Mouse (Mus musculus): ENCODE data around the gene Zfp385b. TPM values are rescaled to one million over a fixed set of nuclear protein-coding genes. Genes with fewer than 3 reads are reported as not detected.

Zfp385b gene
- polyA plus RNA-seq, 1 experiment from 2014 or later: 7.7 TPM

GRCm38 (mm10) chr2:77742359-77742758 lies 77.1 kb downstream of the Zfp385b start:
- Histone ChIP-seq H3K9ac (no peak overlapping the region), H3K27ac (no peak overlapping the region), H3K9me3 (no peaks in the 10 kb centered on the region), H3K36me3 (no peaks in the 10 kb centered on the region), H3K4me2 (replicated peaks) (no peak overlapping the region), H3K4me1 (no peaks in the 10 kb centered on the region), H3K27me3 (no peaks in the 10 kb centered on the region), H3K4me3 (no peak overlapping the region)
- no peak for ATAC-seq (ENCODE audit: low FRiP score, low read depth)
- 69% methylated on average over 4 of the region's 4 CpGs for WGBS

DNA sequence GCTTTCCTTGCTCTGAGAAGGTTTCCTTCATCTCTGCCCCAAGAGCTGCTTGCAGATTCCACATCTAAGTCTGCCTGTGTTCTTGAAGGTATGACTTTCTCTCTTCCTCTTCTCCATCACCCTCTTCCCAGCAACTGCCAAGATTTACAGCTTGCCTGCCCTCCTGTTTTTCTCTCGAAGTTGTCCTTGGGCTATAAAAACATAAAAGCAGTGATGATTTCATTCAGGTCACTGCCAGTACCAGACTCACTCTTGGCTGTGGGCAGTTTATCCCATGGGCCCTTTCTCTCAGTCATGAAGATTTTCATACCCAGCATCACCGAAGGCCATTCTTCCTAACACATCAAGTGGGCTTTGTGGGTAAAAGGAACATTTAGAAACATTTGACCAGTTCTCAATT lies 89.2 kb downstream of the Zfp385b start:
- ATAC-seq (ENCODE audit: low FRiP score, low read depth): no peak
- H3K9ac ChIP-seq: no peak overlapping the region
- no peak overlapping the region for H3K27ac ChIP-seq

GRCm38 (mm10) chr2:77726798-77727197 lies 92.6 kb downstream of the Zfp385b start:
- H3K36me3 ChIP-seq: no peaks in the 10 kb centered on the region
- H3K9ac ChIP-seq: no peak overlapping the region
- no peak overlapping the region for H3K4me3 ChIP-seq
- 81% methylated on average over 7 of the region's 7 CpGs for WGBS
- no peaks in the 10 kb centered on the region for H3K9me3 ChIP-seq
- no peaks in the 10 kb centered on the region for H3K4me1 ChIP-seq
- no peak for ATAC-seq (ENCODE audit: low FRiP score, low read depth)
- no peak overlapping the region for H3K27ac ChIP-seq
- H3K27me3 ChIP-seq: no peaks in the 10 kb centered on the region
- H3K4me2 ChIP-seq (replicated peaks): no peak overlapping the region

More for the DNA sequence above, 89.2 kb downstream of the Zfp385b start:
- Histone ChIP-seq H3K4me2 (replicated peaks) (no peak overlapping the region), H3K4me3 (no peak overlapping the region), H3K4me1 (no peaks in the 10 kb centered on the region), H3K27me3 (no peaks in the 10 kb centered on the region), H3K9me3 (no peaks in the 10 kb centered on the region), H3K36me3 (no peaks in the 10 kb centered on the region)
- 48% methylated on average over 2 of the region's 2 CpGs for WGBS

GRCm38 (mm10) chr2:77720806-77721205 lies 98.6 kb downstream of the Zfp385b start:
- H3K4me3 ChIP-seq: no peak overlapping the region
- ATAC-seq (ENCODE audit: low FRiP score, low read depth): no peak
- no peaks in the 10 kb centered on the region for H3K9me3 ChIP-seq
- H3K9ac ChIP-seq: no peak overlapping the region
- no peaks in the 10 kb centered on the region for H3K4me1 ChIP-seq
- no peaks in the 10 kb centered on the region for H3K36me3 ChIP-seq
- H3K4me2 ChIP-seq (replicated peaks): no peak overlapping the region
- H3K27me3 ChIP-seq: no peaks in the 10 kb centered on the region
- 86% methylated on average over 4 of the region's 4 CpGs for WGBS
- H3K27ac ChIP-seq: no peak overlapping the region

- ATAC-seq (ENCODE audit: low FRiP score, low read depth): no peak
- 78% methylated on average over 3 of the region's 3 CpGs for WGBS
- Histone ChIP-seq H3K9ac (no peak overlapping the region), H3K27ac (no peak overlapping the region), H3K9me3 (no peaks in the 10 kb centered on the region), H3K36me3 (no peaks in the 10 kb centered on the region), H3K4me3 (no peak overlapping the region), H3K4me1 (no peaks in the 10 kb centered on the region), H3K27me3 (no peaks in the 10 kb centered on the region), H3K4me2 (replicated peaks) (no peak overlapping the region)
Observed at GRCm38 (mm10) chr2:77716367-77716766, 103.1 kb downstream of the Zfp385b start.

DNA sequence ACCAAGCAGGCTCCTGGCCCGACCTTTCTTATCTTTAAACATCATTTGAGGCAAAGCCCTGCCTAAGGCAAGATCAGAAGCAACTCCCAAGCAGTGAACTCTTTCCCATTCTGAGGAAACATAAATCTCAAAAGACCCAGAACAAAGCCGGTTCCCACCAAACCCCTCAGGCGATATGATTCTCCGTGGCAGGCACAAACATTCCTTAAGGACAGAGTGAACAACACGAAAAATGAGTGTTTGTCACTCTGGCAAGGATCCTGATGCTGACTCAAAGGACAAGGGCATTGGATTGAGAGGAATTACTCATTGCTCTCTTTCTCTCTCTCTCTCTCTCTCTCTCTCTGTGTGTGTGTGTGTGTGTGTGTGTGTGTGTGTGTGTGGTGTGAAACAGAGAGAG lies 105.6 kb downstream of the Zfp385b start:
- Histone ChIP-seq H3K4me2 (replicated peaks) (no peak overlapping the region), H3K4me1 (0 out of 2 replicates have a peak, but pooled peaks cover 3% of the 10 kb centered on the region), H3K4me3 (no peak overlapping the region), H3K9me3 (no peaks in the 10 kb centered on the region), H3K36me3 (no peaks in the 10 kb centered on the region), H3K9ac (no peak overlapping the region), H3K27me3 (no peaks in the 10 kb centered on the region), H3K27ac (no peak overlapping the region)
- no peak for ATAC-seq (ENCODE audit: low FRiP score, low read depth)
- 46% methylated on average over 5 of the region's 5 CpGs for WGBS

DNA sequence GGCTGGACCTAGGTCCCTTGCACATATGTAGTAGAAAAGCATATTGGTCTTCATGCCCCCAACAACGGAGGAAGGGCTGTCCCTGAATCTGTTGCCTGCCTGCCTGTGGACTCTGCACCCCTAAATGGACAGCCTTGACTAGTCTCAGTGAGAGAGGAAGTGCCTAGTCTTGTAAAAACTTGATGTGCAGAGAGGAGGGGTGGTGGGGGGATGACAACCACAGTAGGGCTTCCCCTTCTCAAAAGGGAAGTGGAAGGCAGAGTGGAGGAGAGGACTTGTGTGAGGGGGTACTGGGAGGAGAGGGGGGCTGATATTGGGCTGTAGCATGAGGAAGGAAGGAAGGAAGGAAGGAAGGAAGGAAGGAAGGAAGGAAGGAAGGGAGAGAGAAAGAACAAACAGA lies 107.7 kb downstream of the Zfp385b start:
- no peak overlapping the region for H3K4me2 ChIP-seq (replicated peaks)
- H3K4me3 ChIP-seq: no peak overlapping the region
- no peak overlapping the region for H3K27ac ChIP-seq
- H3K9ac ChIP-seq: no peak overlapping the region
- 0 out of 2 replicates have a peak, but pooled peaks cover 3% of the 10 kb centered on the region for H3K4me1 ChIP-seq
- 68% methylated on average over 1 of the region's 1 CpGs for WGBS
- H3K9me3 ChIP-seq: no peaks in the 10 kb centered on the region
- no peak for ATAC-seq (ENCODE audit: low FRiP score, low read depth)
- H3K27me3 ChIP-seq: no peaks in the 10 kb centered on the region
- H3K36me3 ChIP-seq: no peaks in the 10 kb centered on the region

- H3K27ac ChIP-seq: no peak overlapping the region
- 0 out of 2 replicates have a peak, but pooled peaks cover 3% of the 10 kb centered on the region for H3K4me1 ChIP-seq
- H3K4me2 ChIP-seq (replicated peaks): peak overlapping the region; percentile 48
- WGBS: 29% methylated on average over 7 of the region's 7 CpGs
- H3K27me3 ChIP-seq: no peaks in the 10 kb centered on the region
- H3K9me3 ChIP-seq: no peaks in the 10 kb centered on the region
- no peak overlapping the region for H3K9ac ChIP-seq
- ATAC-seq (ENCODE audit: low FRiP score, low read depth): no peak
- H3K36me3 ChIP-seq: no peaks in the 10 kb centered on the region
- no peak overlapping the region for H3K4me3 ChIP-seq
Observed at GRCm38 (mm10) chr2:77709206-77709794, 110.1 kb downstream of the Zfp385b start.

DNA sequence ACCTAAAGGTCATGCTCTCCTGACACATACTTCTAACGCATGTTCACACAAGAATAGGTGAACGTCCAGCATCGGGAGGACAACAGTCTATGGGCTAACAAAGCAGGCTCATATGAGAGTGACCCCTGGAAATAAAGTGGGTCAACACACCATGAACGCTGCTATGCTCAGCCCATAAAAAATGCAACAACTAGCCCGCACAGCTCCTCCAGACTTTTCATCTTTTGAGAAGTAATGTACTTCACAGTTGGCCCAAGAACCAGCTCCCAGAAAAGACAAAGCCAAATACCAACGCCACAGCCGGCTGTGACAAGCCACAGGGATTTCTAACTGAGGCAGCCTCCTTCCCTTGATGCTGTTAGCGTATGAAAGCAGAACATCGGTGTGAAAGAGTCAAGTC lies 112.3 kb downstream of the Zfp385b start:
- Histone ChIP-seq H3K27me3 (peaks cover 5% of the 10 kb centered on the region; the same call in 1 of the 2 replicates), H3K4me3 (no peak overlapping the region), H3K27ac (no peak overlapping the region), H3K4me1 (0 out of 2 replicates have a peak, but pooled peaks cover 3% of the 10 kb centered on the region), H3K36me3 (no peaks in the 10 kb centered on the region), H3K9me3 (no peaks in the 10 kb centered on the region), H3K9ac (no peak overlapping the region), H3K4me2 (replicated peaks) (no peak overlapping the region)
- 44% methylated on average over 9 of the region's 9 CpGs for WGBS
- ATAC-seq (ENCODE audit: low FRiP score, low read depth): no peak

DNA sequence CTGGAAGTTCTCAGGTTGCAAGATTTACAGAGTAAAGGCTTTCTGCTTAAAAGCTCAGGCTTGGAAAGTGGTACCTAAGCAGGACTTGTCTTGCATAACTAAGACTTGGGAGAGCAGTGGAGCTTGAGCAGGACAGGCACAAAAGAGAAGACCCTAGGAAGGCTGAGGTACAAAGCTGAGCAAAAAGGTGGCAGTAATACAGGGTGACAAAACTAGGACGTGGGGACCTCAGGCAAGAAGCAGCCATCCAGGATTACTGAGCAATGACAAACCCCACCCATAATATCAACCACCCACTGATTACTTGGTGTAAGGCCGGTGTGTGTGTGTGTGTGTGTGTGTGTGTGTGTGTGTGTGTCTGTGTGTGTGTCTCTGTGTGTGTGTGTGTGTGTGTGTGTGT lies 114.0 kb downstream of the Zfp385b start:
- H3K9me3 ChIP-seq: no peaks in the 10 kb centered on the region
- no peak overlapping the region for H3K9ac ChIP-seq
- no peak overlapping the region for H3K27ac ChIP-seq
- H3K27me3 ChIP-seq: peaks cover 5% of the 10 kb centered on the region; the same call in 1 of the 2 replicates
- 0 out of 2 replicates have a peak, but pooled peaks cover 3% of the 10 kb centered on the region for H3K4me1 ChIP-seq
- WGBS: 72% methylated on average over 2 of the region's 2 CpGs
- H3K4me2 ChIP-seq (replicated peaks): no peak overlapping the region
- no peaks in the 10 kb centered on the region for H3K36me3 ChIP-seq
- ATAC-seq (ENCODE audit: low FRiP score, low read depth): no peak
- no peak overlapping the region for H3K4me3 ChIP-seq

DNA sequence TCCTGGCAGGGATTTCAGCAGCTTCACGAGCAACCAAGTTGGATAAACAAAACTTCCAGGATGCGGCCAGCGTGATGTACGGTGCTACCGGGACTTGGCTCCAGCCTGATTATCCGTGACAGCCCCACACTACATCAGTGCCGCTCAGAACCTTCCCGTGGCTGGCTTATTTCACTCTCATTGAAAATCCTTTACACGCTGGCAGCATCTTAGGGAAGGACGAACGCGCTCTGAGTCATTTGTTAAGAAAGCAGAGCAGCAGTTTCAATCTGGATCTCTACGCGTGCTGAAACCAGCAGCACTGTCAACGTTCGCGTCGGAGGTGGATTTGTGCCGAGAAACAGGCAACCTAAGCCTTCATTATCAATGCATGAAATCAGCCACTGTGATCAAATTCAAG lies 116.4 kb downstream of the Zfp385b start:
- ATAC-seq (ENCODE audit: low FRiP score, low read depth): no peak
- peaks cover 5% of the 10 kb centered on the region; the same call in 1 of the 2 replicates for H3K27me3 ChIP-seq
- no peaks in the 10 kb centered on the region for H3K36me3 ChIP-seq
- no peak overlapping the region for H3K27ac ChIP-seq
- peaks cover 4% of the 10 kb centered on the region; the same call in 1 of the 2 replicates for H3K4me1 ChIP-seq
- 53% methylated on average over 19 of the region's 19 CpGs for WGBS
- H3K4me2 ChIP-seq (replicated peaks): peak overlapping the region; percentile 48
- H3K4me3 ChIP-seq: peak overlapping the region; percentile 20
- H3K9ac ChIP-seq: no peak overlapping the region
- H3K9me3 ChIP-seq: no peaks in the 10 kb centered on the region

DNA sequence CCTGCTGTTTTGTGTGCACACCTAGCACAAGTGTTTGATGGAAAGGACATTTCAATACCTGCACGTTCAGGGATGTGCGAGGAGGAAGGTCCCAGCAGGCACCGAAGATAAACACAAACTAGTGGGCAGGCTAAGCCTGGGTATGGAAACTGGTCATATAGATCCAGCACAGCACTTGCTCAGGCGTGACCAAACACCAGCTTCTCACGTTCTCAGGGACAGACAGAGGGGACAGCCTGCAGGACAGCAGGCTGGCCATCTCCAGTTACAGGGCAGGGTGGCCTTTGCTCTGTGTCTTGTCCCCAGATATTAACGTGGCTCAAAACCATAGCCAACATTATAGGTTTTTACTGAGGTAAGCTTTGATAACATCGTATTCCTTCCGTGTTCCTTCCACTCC lies 128.3 kb downstream of the Zfp385b start:
- Histone ChIP-seq H3K4me1 (peaks cover 8% of the 10 kb centered on the region; the same call in 1 of the 2 replicates), H3K9ac (no peak overlapping the region), H3K27me3 (no peaks in the 10 kb centered on the region), H3K9me3 (no peaks in the 10 kb centered on the region), H3K4me2 (replicated peaks) (no peak overlapping the region), H3K36me3 (no peaks in the 10 kb centered on the region), H3K4me3 (no peak overlapping the region), H3K27ac (no peak overlapping the region)
- 75% methylated on average over 8 of the region's 8 CpGs for WGBS
- no peak for ATAC-seq (ENCODE audit: low FRiP score, low read depth)

DNA sequence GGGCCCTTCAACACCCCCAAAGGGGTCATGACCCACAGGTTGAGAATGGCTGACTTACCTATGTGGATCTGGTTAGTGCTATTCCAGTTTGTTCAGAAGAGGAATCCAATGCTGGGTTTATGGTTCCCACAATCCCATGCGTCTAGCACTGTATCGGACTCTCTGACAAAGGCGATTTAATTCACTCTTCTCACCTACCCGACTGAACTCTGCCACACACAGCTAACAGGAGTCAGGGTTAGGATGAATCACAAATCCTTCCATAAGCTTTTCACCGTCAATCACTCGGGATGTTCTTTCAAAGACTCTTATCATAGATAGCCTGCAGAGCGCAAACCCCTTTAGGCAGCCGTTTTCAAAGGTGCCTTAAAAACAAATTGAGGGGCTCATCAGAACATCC lies 129.1 kb downstream of the Zfp385b start:
- ATAC-seq (ENCODE audit: low FRiP score, low read depth): no peak
- H3K4me2 ChIP-seq (replicated peaks): no peak overlapping the region
- peaks cover 8% of the 10 kb centered on the region; the same call in 1 of the 2 replicates for H3K4me1 ChIP-seq
- no peak overlapping the region for H3K4me3 ChIP-seq
- H3K9ac ChIP-seq: no peak overlapping the region
- H3K9me3 ChIP-seq: no peaks in the 10 kb centered on the region
- no peak overlapping the region for H3K27ac ChIP-seq
- no peaks in the 10 kb centered on the region for H3K36me3 ChIP-seq
- no peaks in the 10 kb centered on the region for H3K27me3 ChIP-seq
- WGBS: 84% methylated on average over 8 of the region's 8 CpGs
